Mouse (Mus musculus): ENCODE results near the gene Ovca2.
A peak's percentile ranks its signal among the peaks of the same experiment; 100 is the strongest.

Gene Ovca2

GRCm38 (mm10) chr11:75169405-75170080 lies 9.1 kb downstream of the Ovca2 start, which contains the start of gene Hic1:
TSS of gene Hic1 (minus strand) at chr11:75169519.
- no peak for DNase-seq (ENCODE audit: low spot score)

- no peak for DNase-seq (ENCODE audit: low spot score)
These were observed 9.9 kb downstream of the Ovca2 start for GRCm38 (mm10) chr11:75168590-75169361.

GRCm38 (mm10) chr11:75167643-75168589 lies 10.7 kb downstream of the Ovca2 start:
- DNase-seq (ENCODE audit: low spot score): no peak

GRCm38 (mm10) chr11:75166861-75167642 lies 11.6 kb downstream of the Ovca2 start:
- DNase-seq (ENCODE audit: low spot score): no peak

- DNase-seq (ENCODE audit: low spot score): no peak
These were observed 12.3 kb downstream of the Ovca2 start for GRCm38 (mm10) chr11:75166193-75166842.

- DNase-seq (ENCODE audit: low spot score): peak; percentile 68
These were observed 13.0 kb downstream of the Ovca2 start for GRCm38 (mm10) chr11:75165441-75166192.

- DNase-seq (ENCODE audit: low spot score): no peak
These were observed 13.9 kb downstream of the Ovca2 start for GRCm38 (mm10) chr11:75164750-75165149.

- DNase-seq (ENCODE audit: low spot score): no peak
These were observed 14.6 kb downstream of the Ovca2 start for GRCm38 (mm10) chr11:75164051-75164450.

GRCm38 (mm10) chr11:75163379-75163778 lies 15.3 kb downstream of the Ovca2 start:
- DNase-seq (ENCODE audit: low spot score): no peak

- DNase-seq (ENCODE audit: low spot score): no peak
These were observed 16.0 kb downstream of the Ovca2 start for GRCm38 (mm10) chr11:75162591-75163080.

GRCm38 (mm10) chr11:75161417-75162008 lies 17.1 kb downstream of the Ovca2 start:
- no peak for DNase-seq (ENCODE audit: low spot score)

GRCm38 (mm10) chr11:75160954-75161353 lies 17.7 kb downstream of the Ovca2 start:
- DNase-seq (ENCODE audit: low spot score): no peak

- DNase-seq (ENCODE audit: low spot score): no peak
These were observed 19.1 kb downstream of the Ovca2 start for GRCm38 (mm10) chr11:75159564-75159963.

GRCm38 (mm10) chr11:75158432-75158831 lies 20.2 kb downstream of the Ovca2 start:
- DNase-seq (ENCODE audit: low spot score): no peak

GRCm38 (mm10) chr11:75157901-75158300 lies 20.7 kb downstream of the Ovca2 start:
- DNase-seq (ENCODE audit: low spot score): no peak

- no peak for DNase-seq (ENCODE audit: low spot score)
These were observed 21.6 kb downstream of the Ovca2 start for GRCm38 (mm10) chr11:75157037-75157436.

GRCm38 (mm10) chr11:75156416-75156815 lies 22.2 kb downstream of the Ovca2 start:
- DNase-seq (ENCODE audit: low spot score): no peak

- no peak for DNase-seq (ENCODE audit: low spot score)
These were observed 22.6 kb downstream of the Ovca2 start for GRCm38 (mm10) chr11:75155985-75156384.

- no peak for DNase-seq (ENCODE audit: low spot score)
These were observed 24.5 kb downstream of the Ovca2 start for GRCm38 (mm10) chr11:75154053-75154585.
